Mouse (Mus musculus) megakaryocyte, embryonic 14.5 days (primary cell): ENCODE measurements around the gene Acvr1.

Experiments
- FLI1 ChIP-seq: IDR thresholded peaks from 2 replicates; pipeline ENCODE4 v1.6.1; 2012; ENCODE audit warnings: low read length, inconsistent platforms, mixed read lengths
- GATA1 ChIP-seq: IDR thresholded peaks from 3 replicates; pipeline ENCODE4 v1.6.1; 2012; ENCODE audit warnings: mixed read lengths, low read length, inconsistent platforms, borderline replicate concordance

DNA sequence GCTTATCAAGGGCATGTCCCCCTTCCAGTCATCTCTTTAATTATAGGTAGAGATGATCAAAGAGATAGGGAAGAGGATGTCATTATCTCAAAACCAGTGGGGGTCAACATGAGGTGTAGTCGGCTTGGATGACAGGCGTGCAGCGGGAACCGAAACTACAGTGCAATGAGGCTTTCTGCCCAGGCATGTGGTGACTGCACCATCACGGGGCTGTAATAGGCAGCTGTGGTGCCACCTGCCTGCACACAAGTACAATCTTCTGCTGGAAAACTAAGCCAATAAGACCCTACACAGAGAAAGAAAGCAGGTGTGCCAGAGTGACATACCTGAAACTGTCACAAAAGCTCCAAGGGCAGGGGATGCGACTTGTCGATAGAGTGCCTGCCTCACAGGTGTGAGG, 96.7 kb downstream of the Acvr1 start:
- TF ChIP-seq FLI1 (no peak), GATA1 (no peak)
